30 mouse cellular contexts compared by ENCODE assay signal in the genomic region with DNA sequence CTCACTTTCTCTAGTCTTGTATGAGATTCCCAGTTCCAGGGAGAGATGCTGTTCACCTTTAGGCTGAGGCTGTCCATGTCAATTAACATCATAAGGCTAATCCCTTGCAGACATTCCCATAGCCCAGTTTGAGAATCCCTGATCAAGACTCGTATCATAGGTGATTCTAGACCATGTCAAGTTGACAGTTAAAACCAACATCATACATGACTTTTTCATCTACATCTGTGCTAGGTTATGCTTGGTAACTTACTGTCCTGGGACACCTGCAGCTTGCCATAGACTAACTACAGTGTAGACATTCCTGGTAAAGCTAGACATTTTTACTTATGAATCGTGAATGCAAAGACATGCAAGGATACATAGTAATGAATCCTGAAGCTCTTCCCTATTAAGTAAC. TPM values are rescaled to one million over a fixed set of nuclear protein-coding genes. Genes with fewer than 3 reads are reported as not detected.
"Had no signal": no experiment of that assay in that cellular context is flagged by ENCODE, and none has a peak within 500 bp of the region (broad histone marks: within the 10 kb centered on the region; RNA-seq: fewer than 3 reads in every experiment).

No protein-coding gene starts in this region.

- H3K4me2 ChIP-seq: embryonic facial prominence, embryonic 12.5 days; embryonic facial prominence, embryonic 13.5 days; embryonic facial prominence, embryonic 15.5 days; forebrain, embryonic 12.5 days; forebrain, embryonic 13.5 days; forebrain, embryonic 15.5 days had no signal

- H3K36me3 ChIP-seq: embryonic facial prominence, embryonic 10.5 days; embryonic facial prominence, embryonic 12.5 days; embryonic facial prominence, embryonic 13.5 days; embryonic facial prominence, embryonic 15.5 days; forebrain, embryonic 10.5 days; forebrain, embryonic 12.5 days; forebrain, embryonic 15.5 days had no signal

- H3K27me3 ChIP-seq: embryonic facial prominence, embryonic 12.5 days; embryonic facial prominence, embryonic 13.5 days; embryonic facial prominence, embryonic 15.5 days; forebrain, embryonic 12.5 days; forebrain, embryonic 13.5 days; forebrain, embryonic 15.5 days had no signal

- H3K27ac ChIP-seq: embryonic facial prominence, embryonic 10.5 days; embryonic facial prominence, embryonic 12.5 days; embryonic facial prominence, embryonic 13.5 days; embryonic facial prominence, embryonic 15.5 days; forebrain, embryonic 10.5 days; forebrain, embryonic 12.5 days; forebrain, embryonic 13.5 days; forebrain, embryonic 15.5 days; gastrocnemius, adult 2 months; heart, adult 2 months had no signal

- ATAC-seq: forebrain, embryonic 13.5 days; forebrain, embryonic 14.5 days; forebrain, embryonic 15.5 days; forebrain, embryonic 16.5 days; forebrain, postnatal 0 days had no signal

- H3K4me1 ChIP-seq: embryonic facial prominence, embryonic 10.5 days; embryonic facial prominence, embryonic 12.5 days; embryonic facial prominence, embryonic 13.5 days; embryonic facial prominence, embryonic 15.5 days; forebrain, embryonic 10.5 days; forebrain, embryonic 12.5 days; forebrain, embryonic 13.5 days; forebrain, embryonic 15.5 days had no signal

- H3K4me3 ChIP-seq: embryonic facial prominence, embryonic 10.5 days; embryonic facial prominence, embryonic 12.5 days; embryonic facial prominence, embryonic 13.5 days; embryonic facial prominence, embryonic 15.5 days; erythroblast, embryonic 14.5 days; forebrain, embryonic 10.5 days; forebrain, embryonic 12.5 days; forebrain, embryonic 13.5 days; forebrain, embryonic 15.5 days; gastrocnemius, adult 2 months; heart, adult 2 months had no signal

- H3K9me3 ChIP-seq: embryonic facial prominence, embryonic 10.5 days; embryonic facial prominence, embryonic 12.5 days; embryonic facial prominence, embryonic 13.5 days; embryonic facial prominence, embryonic 15.5 days; forebrain, embryonic 10.5 days; forebrain, embryonic 12.5 days; forebrain, embryonic 13.5 days; forebrain, embryonic 15.5 days had no signal

- DNase-seq: cerebellum, adult 2 months; cerebellum, adult 8-10 months; cerebellum, adult 9-10 months; cerebellum, adult 9-11 months; cerebellum, postnatal 10 days; cerebellum, postnatal 14 days; cerebellum, postnatal 25 days; cerebellum, postnatal 36 days; embryo, embryonic 11 days; forebrain, postnatal 0 days; gastrocnemius, adult 2 months; gastrocnemius, postnatal 10 days; gastrocnemius, postnatal 25 days; gastrocnemius, postnatal 36 days; heart, adult 11 months; heart, adult 18-20 months; heart, adult 2 months had no signal

- H3K9ac ChIP-seq: embryonic facial prominence, embryonic 12.5 days; embryonic facial prominence, embryonic 13.5 days; embryonic facial prominence, embryonic 15.5 days; forebrain, embryonic 12.5 days; forebrain, embryonic 13.5 days; forebrain, embryonic 15.5 days; forebrain, postnatal 0 days had no signal

RNA-seq across cellular contexts. Expression of a gene that starts 27.3 kb away (rescaled TPM):
- total RNA-seq: common myeloid progenitor, adult 5-6 weeks; granulocyte monocyte progenitor cell, adult 5-6 weeks had no signal
- polyA plus RNA-seq: erythroblast, embryonic 14.5 days had no signal
